Mouse (Mus musculus) cerebellum, adult 2 months (tissue): ENCODE measurements around the gene Fas.

Source experiments
- CTCF ChIP-seq: fragments of 200-500 bp; IDR thresholded peaks from 2 replicates; pipeline ENCODE4 v1.5.1; 2011; ENCODE audit warnings: low read depth, mild to moderate bottlenecking, control low read depth, low read length, moderate library complexity, borderline replicate concordance; ENCODE audit not compliant: insufficient read depth
- POLR2A ChIP-seq: fragments of 200-500 bp; IDR thresholded peaks from 2 replicates; pipeline ENCODE4 v1.6.1; 2011; ENCODE audit warnings: low read length, control low read depth, borderline replicate concordance; ENCODE audit not compliant: insufficient read depth

DNA sequence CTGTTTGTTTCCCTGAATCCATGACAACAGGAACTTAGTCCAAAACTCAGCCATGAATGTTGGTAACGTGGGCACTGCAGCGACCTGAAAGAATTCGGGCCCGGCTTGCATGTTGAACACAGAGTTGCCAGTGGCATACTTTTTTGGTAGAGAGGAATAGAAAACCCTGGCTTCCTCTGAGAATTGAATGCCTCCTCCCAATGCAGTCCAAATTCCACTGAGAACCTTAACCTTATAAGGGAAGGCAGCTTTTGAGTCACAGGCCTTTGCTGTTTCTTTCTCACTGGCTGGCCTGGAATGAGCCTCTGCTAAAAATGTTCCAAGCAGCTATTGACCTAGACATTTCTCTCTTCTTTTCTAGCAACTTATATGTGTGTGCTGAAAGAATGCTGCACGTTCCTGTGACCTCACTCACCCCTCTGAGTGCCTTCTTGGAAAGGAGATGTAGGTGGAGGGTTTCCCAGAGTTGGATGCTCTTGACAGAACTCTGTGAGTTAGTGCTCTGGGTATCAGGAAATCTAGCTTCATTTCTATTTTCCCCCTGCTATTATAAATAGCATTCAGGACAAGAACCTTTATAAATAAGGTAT is 24.8 kb upstream of the Fas start:
- TF ChIP-seq CTCF (no peak), POLR2A (no peak)
